In the genomic region with DNA sequence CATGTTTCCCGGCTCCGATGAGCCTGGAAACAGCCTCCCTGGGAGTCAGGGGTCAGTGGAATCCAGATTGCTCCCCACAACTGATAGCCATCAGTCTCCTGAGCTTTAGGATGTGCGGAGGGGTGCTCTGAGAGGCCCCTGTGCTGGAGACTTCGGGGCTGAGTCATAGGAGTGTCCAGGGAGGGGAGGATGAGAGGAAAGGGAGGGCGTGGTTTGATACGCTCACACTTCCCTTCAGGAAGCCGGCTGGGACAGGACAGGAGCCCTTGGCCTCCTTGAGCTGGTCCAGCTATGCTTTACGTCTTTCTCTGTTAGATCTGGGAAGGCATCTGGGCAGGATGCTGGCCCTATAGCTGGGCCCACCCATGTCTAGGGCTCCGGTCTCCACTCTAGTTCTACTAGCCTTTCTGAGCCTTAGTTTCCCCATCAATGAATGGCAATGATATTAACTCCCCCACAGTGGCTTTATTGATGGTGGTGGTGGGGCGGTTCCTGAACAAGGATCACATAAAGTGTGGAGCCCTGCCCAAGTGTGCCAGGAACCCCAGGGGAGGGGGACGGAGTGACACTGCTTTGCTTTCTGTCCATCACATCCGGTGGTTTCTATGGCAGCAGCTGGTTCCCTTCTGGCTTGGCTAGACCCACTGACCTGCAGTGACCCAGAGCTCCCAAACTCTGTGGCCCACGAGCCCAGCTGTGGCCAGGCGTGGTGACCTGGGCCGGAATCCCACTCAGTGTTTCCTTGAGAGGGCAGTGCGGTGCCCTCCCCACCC, we compare ENCODE assay signal across 8 mouse cellular contexts. TPM values are rescaled to one million over a fixed set of nuclear protein-coding genes. Genes with fewer than 3 reads are reported as not detected.
DNase-seq lines count a peak whose midpoint lies in the region; ATAC-seq and TF ChIP-seq lines count a peak whose summit lies in the region.

No protein-coding gene starts in this region.

- no peaks in the 10 kb centered on the region for H3K27me3 ChIP-seq in heart, embryonic 14.5 days (ENCODE audit: control insufficient read depth, insufficient read depth, low read length)
- H3K27me3 ChIP-seq in cerebellum, adult 2 months (ENCODE audit: control insufficient read depth, insufficient read depth, low read length) = no peaks in the 10 kb centered on the region

- ATAC-seq in heart, embryonic 14.5 days (ENCODE audit: insufficient number of reproducible peaks, insufficient read depth, low FRiP score, low read depth) = peak; percentile 73

- no peak for TF ChIP-seq POLR2A in cerebellum, adult 2 months (IDR thresholded peaks at IDR 0.05; ENCODE audit: borderline replicate concordance, insufficient read depth, low read length)

- peak overlapping the region; percentile 59 to 67 for H3K27ac ChIP-seq in heart, embryonic 14.5 days (replicated peaks in 1 of 2; ENCODE audit: control insufficient read depth in 1 of 2, insufficient read depth in 1 of 2, low read depth in 2 of 2, low read length in 2 of 2)
- peak overlapping the region; percentile 44 for H3K27ac ChIP-seq in macrophage
- H3K27ac ChIP-seq in cerebellum, adult 2 months (ENCODE audit: insufficient read depth, low read length) = no peak overlapping the region

- no peak overlapping the region for H3K4me3 ChIP-seq in heart, embryonic 14.5 days (ENCODE audit: control insufficient read depth in 1 of 2, insufficient read depth in 1 of 2, low read depth in 1 of 2, low read length in 2 of 2)
- no peak overlapping the region for H3K4me3 ChIP-seq in macrophage (ENCODE audit: inconsistent target)
- no peak overlapping the region for H3K4me3 ChIP-seq in cerebellum, adult 2 months (replicated peaks; ENCODE audit: insufficient read depth, low read depth, low read length)

- WGBS in heart, embryonic 14.5 days = 43% methylated on average over 16 of the region's 16 CpGs
- WGBS in macrophage (ENCODE audit: missing documents) = 25% methylated on average over 14 of the region's 16 CpGs
- 57% methylated on average over 16 of the region's 16 CpGs for WGBS in cerebellum, adult 2 months

- peak; percentile 67 for DNase-seq in adrenal gland, postnatal 14 days
- no peak for DNase-seq in adrenal gland, adult 18-20 months (ENCODE audit: low spot score in 2 of 2)
- peak; percentile 75 for DNase-seq in kidney, postnatal 14 days
- DNase-seq in cerebellum, adult 9-10 months = no peak
- no peak for DNase-seq in cerebellum, postnatal 25 days
- DNase-seq in cerebellum, adult 2 months = no peak

- peaks cover 21 to 33% of the 10 kb centered on the region in 2 experiments for H3K4me1 ChIP-seq in heart, embryonic 14.5 days (ENCODE audit: control insufficient read depth in 2 of 2, insufficient read depth in 2 of 2, low read length in 2 of 2)
- H3K4me1 ChIP-seq in cerebellum, adult 2 months (ENCODE audit: control insufficient read depth, insufficient read depth, low read length) = no peaks in the 10 kb centered on the region

- H3K36me3 ChIP-seq in heart, embryonic 14.5 days (ENCODE audit: control insufficient read depth, insufficient read depth, low read length) = no peaks in the 10 kb centered on the region
- H3K36me3 ChIP-seq in macrophage (ENCODE audit: inconsistent target) = no peaks in the 10 kb centered on the region

- H3K9ac ChIP-seq in heart, embryonic 14.5 days (ENCODE audit: low read length) = peak overlapping the region; percentile 27; the same call in 1 of the 2 replicates

- no peak for TF ChIP-seq CTCF in cerebellum, adult 2 months (IDR thresholded peaks at IDR 0.05; ENCODE audit: borderline replicate concordance, insufficient read depth, low read depth, low read length)

- no peaks in the 10 kb centered on the region for H3K79me2 ChIP-seq in macrophage (ENCODE audit: inconsistent target)

- H3K9me3 ChIP-seq in heart, embryonic 14.5 days (ENCODE audit: control insufficient read depth, low read length) = no peaks in the 10 kb centered on the region

- H3K4me2 ChIP-seq in heart, embryonic 14.5 days (ENCODE audit: low read length) = peak overlapping the region; percentile 9; the same call in 1 of the 2 replicates

RNA-seq across cellular contexts. Expression of a gene that starts 33.3 kb away (rescaled TPM):
- total RNA-seq in adrenal gland, postnatal 14 days (2021) = not detected in 2 replicates
- total RNA-seq in adrenal gland, adult 18-20 months (2021) = not detected
- 0.19 and 0.28 TPM in 2 replicates for polyA plus RNA-seq in heart, embryonic 14.5 days (2014; fragmentation: Nextera tagmentation; extraction: Ambion mirVana)
- not detected for total RNA-seq in macrophage (2018; cell fraction: chromatin; rRNA removed)
- total RNA-seq in macrophage (2018; cell fraction: cytosol; rRNA removed) = not detected
- not detected for total RNA-seq in macrophage (2018; cell fraction: nucleus; rRNA removed)
- not detected in 3 replicates for polyA plus RNA-seq in macrophage (2018)
- polyA plus RNA-seq in cerebellum, adult 2 months (2012; rRNA removed) = 0.10 and 0.11 TPM in 2 replicates

RNA-seq across cellular contexts. Expression of a gene that starts 49.6 kb away (rescaled TPM):
- 290 and 302 TPM in 2 replicates for total RNA-seq in adrenal gland, postnatal 14 days (2021)
- total RNA-seq in adrenal gland, adult 18-20 months (2021) = 100 to 1,000 TPM; 216 to 267 TPM
- 80.9 and 87.6 TPM in 2 replicates for polyA plus RNA-seq in heart, embryonic 14.5 days (2014; fragmentation: Nextera tagmentation; extraction: Ambion mirVana)
- 100 to 1,000 TPM; 168 to 463 (median 306) TPM for total RNA-seq in macrophage (2018; cell fraction: chromatin; rRNA removed)
- total RNA-seq in macrophage (2018; cell fraction: cytosol; rRNA removed) = 100 to 1,000 TPM in 23 of 26 experiments, 10 to 100 TPM in 3; 77.8 to 148 (median 111) TPM
- total RNA-seq in macrophage (2018; cell fraction: nucleus; rRNA removed) = 100 to 1,000 TPM; 276 to 495 (median 342) TPM
- 157 to 233 TPM (median 170 TPM) in 3 replicates for polyA plus RNA-seq in macrophage (2018)
- 276 and 338 TPM in 2 replicates for polyA plus RNA-seq in cerebellum, adult 2 months (2012; rRNA removed)

Comparison
In these comparisons a context has a peak if more than half of its experiments do, and no peak if none do; other contexts are left out.
1. DNase-seq: peak in adrenal gland, postnatal 14 days (single experiment) and kidney, postnatal 14 days (single experiment); none in adrenal gland, adult 18-20 months (0 of 2), cerebellum, adult 9-10 months (single experiment), cerebellum, postnatal 25 days (0 of 2) and cerebellum, adult 2 months (0 of 2).